Comparison of ENCODE assay signal across 8 mouse cellular contexts in the genomic region with DNA sequence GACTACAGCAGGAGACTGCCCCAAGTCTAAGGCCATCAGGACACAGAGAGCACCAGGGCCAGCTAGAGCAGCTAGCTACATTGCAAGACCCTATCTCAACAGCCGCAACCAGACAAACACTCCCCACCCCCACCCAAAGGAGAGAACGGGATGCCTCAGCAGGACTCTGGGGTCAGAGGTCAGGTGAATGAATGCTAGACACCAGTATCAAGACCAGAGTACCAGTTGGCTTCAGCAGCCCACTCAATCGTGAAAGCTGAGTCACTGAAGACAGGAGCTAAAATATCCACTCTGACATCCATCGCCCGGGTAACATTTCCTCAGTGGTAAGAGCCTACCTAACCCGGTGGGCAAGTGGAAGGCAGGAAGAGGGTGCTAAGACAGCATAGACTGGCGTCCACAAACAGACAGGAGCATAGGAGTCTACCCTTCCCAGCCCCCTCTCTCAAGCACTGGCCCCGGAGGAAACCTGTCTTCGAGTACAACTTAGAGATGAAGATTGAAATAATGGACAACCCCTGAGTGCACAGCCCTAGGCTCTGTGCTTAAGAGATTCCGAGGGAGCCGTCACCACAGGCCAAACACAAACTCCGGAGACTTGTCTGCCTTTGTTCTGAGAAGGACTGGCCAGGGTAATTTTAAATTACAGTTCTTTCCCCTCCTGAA. TPM values are rescaled to one million over a fixed set of nuclear protein-coding genes. Genes with fewer than 3 reads are reported as not detected.
DNase-seq lines count a peak whose midpoint lies in the region; ATAC-seq and TF ChIP-seq lines count a peak whose summit lies in the region.

No protein-coding gene starts in this region.

- WGBS in lung, adult 2 months = 22% methylated on average over 12 of the region's 12 CpGs
- WGBS in forebrain, embryonic 14.5 days = 73% methylated on average over 12 of the region's 12 CpGs
- 53% methylated on average over 12 of the region's 12 CpGs for WGBS in olfactory bulb, adult 2 months

- peak overlapping the region; percentile 93 for H3K4me3 ChIP-seq in lung, adult 2 months (replicated peaks; ENCODE audit: extremely low read depth, low read depth, low read length)
- H3K4me3 ChIP-seq in forebrain, embryonic 14.5 days (ENCODE audit: low read depth, low read length) = peak overlapping the region; percentile 6; the same call in 1 of the 2 replicates
- peak overlapping the region; percentile 44 for H3K4me3 ChIP-seq in olfactory bulb, adult 2 months (ENCODE audit: insufficient read depth, low read depth, low read length)

- TF ChIP-seq CTCF in lung, adult 2 months (IDR thresholded peaks at IDR 0.05; ENCODE audit: insufficient read depth, low read length) = no peak
- no peak for TF ChIP-seq CTCF in olfactory bulb, adult 2 months (IDR thresholded peaks at IDR 0.05; ENCODE audit: insufficient read depth, low read depth, low read length)

- ATAC-seq in forebrain, embryonic 14.5 days = no peak

- H3K27me3 ChIP-seq in forebrain, embryonic 14.5 days (replicated peaks; ENCODE audit: control insufficient read depth, insufficient read depth, low read length) = no peaks in the 10 kb centered on the region

- H3K4me1 ChIP-seq in lung, adult 2 months (ENCODE audit: control insufficient read depth, insufficient read depth, low read length) = peaks cover 7% of the 10 kb centered on the region
- peaks cover 23% of the 10 kb centered on the region for H3K4me1 ChIP-seq in forebrain, embryonic 14.5 days (ENCODE audit: control insufficient read depth, insufficient read depth, low read length)
- H3K4me1 ChIP-seq in olfactory bulb, adult 2 months (ENCODE audit: control insufficient read depth, insufficient read depth, low read length) = peaks cover 32% of the 10 kb centered on the region

- peak overlapping the region; percentile 72 for H3K4me2 ChIP-seq in forebrain, embryonic 14.5 days (ENCODE audit: low read length)

- H3K9ac ChIP-seq in forebrain, embryonic 14.5 days (ENCODE audit: low read length) = 0 out of 2 replicates have a peak overlapping the region, but pooled peaks have one; percentile 25

- H3K36me3 ChIP-seq in forebrain, embryonic 14.5 days (ENCODE audit: control insufficient read depth, insufficient read depth, low read length) = peaks cover 41% of the 10 kb centered on the region

- no peak for TF ChIP-seq POLR2A in lung, adult 2 months (IDR thresholded peaks at IDR 0.05; ENCODE audit: borderline replicate concordance, extremely low read depth, low read depth, low read length)
- TF ChIP-seq POLR2A in olfactory bulb, adult 2 months (IDR thresholded peaks at IDR 0.05; ENCODE audit: insufficient read depth, low read depth, low read length) = no peak

- DNase-seq in lung, adult 2 months = no peak
- no peak for DNase-seq in lung, postnatal 4 days
- DNase-seq in forebrain, embryonic 14.5 days (ENCODE audit: low spot score) = no peak
- peak; percentile 45 for DNase-seq in kidney, postnatal 10 days
- no peak for DNase-seq in cerebellum, adult 18-20 months
- DNase-seq in right cerebral cortex, postnatal 25 days = no peak
- DNase-seq in spleen, adult 12 weeks (ENCODE audit: low spot score) = no peak

- H3K9me3 ChIP-seq in forebrain, embryonic 14.5 days (replicated peaks; ENCODE audit: control insufficient read depth, low read length) = no peaks in the 10 kb centered on the region

- no peak overlapping the region for H3K27ac ChIP-seq in forebrain, embryonic 14.5 days (ENCODE audit: low read depth, low read length)
- H3K27ac ChIP-seq in olfactory bulb, adult 2 months (ENCODE audit: insufficient read depth, low read depth, low read length) = no peak overlapping the region

RNA-seq across cellular contexts. Expression of a gene that starts 2.7 kb away (rescaled TPM):
- 60.5 and 87.9 TPM in 2 replicates for polyA plus RNA-seq in lung, adult 2 months (2012; rRNA removed)
- 12.2 and 14.7 TPM in 2 replicates for polyA plus RNA-seq in forebrain, embryonic 14.5 days (2014; fragmentation: Nextera tagmentation; extraction: Ambion mirVana)
- polyA plus RNA-seq in olfactory bulb, adult 2 months (2012; ENCODE audit: insufficient read depth, insufficient read length, low replicate concordance, missing spikeins) = not detected in 2 replicates

Comparison
In these comparisons a context has a peak if more than half of its experiments do, and no peak if none do; other contexts are left out.
1. H3K4me3 ChIP-seq: peak in every context shown above with its lines; median percentile 93 in lung, adult 2 months; 44 in olfactory bulb, adult 2 months; 6 in forebrain, embryonic 14.5 days.